ENCODE assay signal across 9 mouse cellular contexts in genomic region chr6:52162611-52163365, GRCm38 (mm10). TPM values are rescaled to one million over a fixed set of nuclear protein-coding genes. Genes with fewer than 3 reads are reported as not detected.
DNase-seq lines count a peak whose midpoint lies in the region; ATAC-seq and TF ChIP-seq lines count a peak whose summit lies in the region.
"Had no signal": no experiment of that assay in that cellular context is flagged by ENCODE, and none has a peak within 500 bp of the region (broad histone marks: within the 10 kb centered on the region; RNA-seq: fewer than 3 reads in every experiment).

No protein-coding gene starts in this region.

- TF ChIP-seq CTCF in hindbrain, postnatal 0 days (IDR thresholded peaks at IDR 0.05; ENCODE audit: low read depth), result no peak

- H3K36me3 ChIP-seq in lung, embryonic 15.5 days, result no peaks in the 10 kb centered on the region
- no peaks in the 10 kb centered on the region for H3K36me3 ChIP-seq in hindbrain, postnatal 0 days (ENCODE audit: insufficient read depth, low read length)
- H3K36me3 ChIP-seq in neural tube, embryonic 15.5 days, result no peaks in the 10 kb centered on the region

- peaks cover 15% of the 10 kb centered on the region; the same call in 1 of the 2 replicates for H3K4me1 ChIP-seq in lung, embryonic 15.5 days
- no peaks in the 10 kb centered on the region for H3K4me1 ChIP-seq in hindbrain, postnatal 0 days (ENCODE audit: insufficient read depth, low read length)
- peaks cover 90% of the 10 kb centered on the region for H3K4me1 ChIP-seq in neural tube, embryonic 15.5 days

- H3K9me3 ChIP-seq in lung, embryonic 15.5 days, result no peaks in the 10 kb centered on the region
- no peaks in the 10 kb centered on the region for H3K9me3 ChIP-seq in hindbrain, postnatal 0 days (ENCODE audit: low read length)
- no peaks in the 10 kb centered on the region for H3K9me3 ChIP-seq in neural tube, embryonic 15.5 days (replicated peaks)

- peak overlapping the region; percentile 64 for H3K9ac ChIP-seq in lung, embryonic 15.5 days
- peak overlapping the region; percentile 67 for H3K9ac ChIP-seq in hindbrain, postnatal 0 days (replicated peaks; ENCODE audit: low read length)
- H3K9ac ChIP-seq in neural tube, embryonic 15.5 days (replicated peaks), result peak overlapping the region; percentile 66

- H3K27me3 ChIP-seq in lung, embryonic 15.5 days, result peaks cover 64% of the 10 kb centered on the region
- H3K27me3 ChIP-seq in hindbrain, postnatal 0 days (ENCODE audit: insufficient read depth, low read length), result peaks cover 39% of the 10 kb centered on the region; the same call in 1 of the 2 replicates
- H3K27me3 ChIP-seq in neural tube, embryonic 15.5 days (replicated peaks), result no peaks in the 10 kb centered on the region

- H3K27ac ChIP-seq in lung, embryonic 15.5 days, result peak overlapping the region; percentile 98
- peak overlapping the region; percentile 89 for H3K27ac ChIP-seq in hindbrain, postnatal 0 days
- H3K27ac ChIP-seq in neural tube, embryonic 15.5 days (replicated peaks), result peak overlapping the region; percentile 91

- peak; percentile 37 for DNase-seq in adrenal gland, postnatal 14 days
- DNase-seq in adrenal gland, adult 8-10 months, result no peak
- no peak for DNase-seq in lung, postnatal 10 days
- peak; percentile 28 for DNase-seq in hindbrain, postnatal 0 days (ENCODE audit: low spot score)
- DNase-seq in cerebellum, adult 9-10 months, result no peak
- DNase-seq in urinary bladder, adult 2 months (ENCODE audit: low spot score), result no peak

- WGBS in lung, embryonic 15.5 days, result 10% methylated on average over 14 of the region's 14 CpGs
- 4% methylated on average over 14 of the region's 14 CpGs for WGBS in hindbrain, postnatal 0 days
- 10% methylated on average over 14 of the region's 14 CpGs for WGBS in neural tube, embryonic 15.5 days

- peak overlapping the region; percentile 90 for H3K4me2 ChIP-seq in lung, embryonic 15.5 days
- peak overlapping the region; percentile 93 for H3K4me2 ChIP-seq in hindbrain, postnatal 0 days (ENCODE audit: low read depth, low read length)
- H3K4me2 ChIP-seq in neural tube, embryonic 15.5 days, result peak overlapping the region; percentile 86

- ATAC-seq in lung, embryonic 15.5 days (ENCODE audit: borderline replicate concordance, extremely low read depth, low FRiP score, low TSS enrichment), result no peak
- no peak for ATAC-seq in hindbrain, postnatal 0 days
- ATAC-seq in neural tube, embryonic 15.5 days (ENCODE audit: low FRiP score), result no peak

- H3K4me3 ChIP-seq in lung, embryonic 15.5 days, result peak overlapping the region; percentile 52
- peak overlapping the region; percentile 46 for H3K4me3 ChIP-seq in hindbrain, postnatal 0 days (ENCODE audit: low read length)
- peak overlapping the region; percentile 45 for H3K4me3 ChIP-seq in neural tube, embryonic 15.5 days (replicated peaks)

RNA-seq across cellular contexts. Expression of gene Hoxa2, which starts 1.8 kb away (rescaled TPM):
- 3.3 and 3.8 TPM in 2 replicates for total RNA-seq in adrenal gland, postnatal 14 days (2021)
- total RNA-seq in adrenal gland, adult 8-10 months (2022), result 1 to 10 TPM in 3 of 4 experiments, under 1 TPM in 1; 0.80 to 3.4 (median 2.6) TPM
- 11.4 and 13.0 TPM in 2 replicates for polyA plus RNA-seq in lung, embryonic 15.5 days (2015; fragmentation: Nextera tagmentation; extraction: Ambion mirVana)
- 20.3 and 24.3 TPM in 2 replicates for total RNA-seq in hindbrain, postnatal 0 days (2014; rRNA removed)
- 16.3 and 16.5 TPM in 2 replicates for polyA plus RNA-seq in hindbrain, postnatal 0 days (2015; fragmentation: Nextera tagmentation; extraction: Ambion mirVana)
- 7.2 and 12.0 TPM in 2 replicates for polyA plus RNA-seq in neural tube, embryonic 15.5 days (2015; fragmentation: Nextera tagmentation; extraction: Ambion mirVana)
- 1.3 and 1.9 TPM in 2 replicates for polyA plus RNA-seq in urinary bladder, adult 2 months (2012; rRNA removed)
- total RNA-seq: common myeloid progenitor, adult 5-6 weeks had no signal

RNA-seq across cellular contexts. Expression of gene Hoxa1, which starts 4.7 kb away (rescaled TPM):
- total RNA-seq in adrenal gland, postnatal 14 days (2021), result 0.64 and 1.1 TPM in 2 replicates
- 1 to 10 TPM in 1 of 4 experiments, under 1 TPM in 3; 0.23 to 1.1 (median 0.83) TPM for total RNA-seq in adrenal gland, adult 8-10 months (2022)
- 1.3 and 1.4 TPM in 2 replicates for polyA plus RNA-seq in lung, embryonic 15.5 days (2015; fragmentation: Nextera tagmentation; extraction: Ambion mirVana)
- total RNA-seq in hindbrain, postnatal 0 days (2014; rRNA removed), result 1.1 and 3.7 TPM in 2 replicates
- polyA plus RNA-seq in hindbrain, postnatal 0 days (2015; fragmentation: Nextera tagmentation; extraction: Ambion mirVana), result 1.1 and 1.2 TPM in 2 replicates
- polyA plus RNA-seq in neural tube, embryonic 15.5 days (2015; fragmentation: Nextera tagmentation; extraction: Ambion mirVana), result 1.1 and 1.3 TPM in 2 replicates
- polyA plus RNA-seq in urinary bladder, adult 2 months (2012; rRNA removed), result 0.73 and 0.83 TPM in 2 replicates
- total RNA-seq: common myeloid progenitor, adult 5-6 weeks had no signal

RNA-seq across cellular contexts. Expression of gene 5730596B20Rik, which starts 14.5 kb away (rescaled TPM):
- total RNA-seq in adrenal gland, postnatal 14 days (2021), result 0.45 and 0.63 TPM in 2 replicates
- under 1 TPM; 0.17 to 0.77 (median 0.42) TPM for total RNA-seq in adrenal gland, adult 8-10 months (2022)
- 2.1 and 2.3 TPM in 2 replicates for polyA plus RNA-seq in lung, embryonic 15.5 days (2015; fragmentation: Nextera tagmentation; extraction: Ambion mirVana)
- total RNA-seq in hindbrain, postnatal 0 days (2014; rRNA removed), result 1.1 and 1.2 TPM in 2 replicates
- polyA plus RNA-seq in hindbrain, postnatal 0 days (2015; fragmentation: Nextera tagmentation; extraction: Ambion mirVana), result 1.3 and 1.5 TPM in 2 replicates
- polyA plus RNA-seq in neural tube, embryonic 15.5 days (2015; fragmentation: Nextera tagmentation; extraction: Ambion mirVana), result 1.4 and 3.0 TPM in 2 replicates
- 0.04 and 0.07 TPM in 2 replicates for polyA plus RNA-seq in urinary bladder, adult 2 months (2012; rRNA removed)
- total RNA-seq: common myeloid progenitor, adult 5-6 weeks had no signal

RNA-seq across cellular contexts. Expression of gene Hoxa4, which starts 28.8 kb away (rescaled TPM):
- 6.4 and 7.3 TPM in 2 replicates for total RNA-seq in adrenal gland, postnatal 14 days (2021)
- 1 to 10 TPM; 1.9 to 3.3 (median 2.7) TPM for total RNA-seq in adrenal gland, adult 8-10 months (2022)
- 4.1 and 4.2 TPM in 2 replicates for polyA plus RNA-seq in lung, embryonic 15.5 days (2015; fragmentation: Nextera tagmentation; extraction: Ambion mirVana)
- 4.8 and 7.3 TPM in 2 replicates for total RNA-seq in hindbrain, postnatal 0 days (2014; rRNA removed)
- 10.5 and 12.0 TPM in 2 replicates for polyA plus RNA-seq in hindbrain, postnatal 0 days (2015; fragmentation: Nextera tagmentation; extraction: Ambion mirVana)
- polyA plus RNA-seq in neural tube, embryonic 15.5 days (2015; fragmentation: Nextera tagmentation; extraction: Ambion mirVana), result 2.3 and 5.7 TPM in 2 replicates
- polyA plus RNA-seq in urinary bladder, adult 2 months (2012; rRNA removed), result 0.61 and 0.62 TPM in 2 replicates

RNA-seq across cellular contexts. Expression of gene Hoxa5, which starts 41.6 kb away (rescaled TPM):
- total RNA-seq in adrenal gland, postnatal 14 days (2021), result 25.8 and 26.3 TPM in 2 replicates
- total RNA-seq in adrenal gland, adult 8-10 months (2022), result 10 to 100 TPM; 10.8 to 15.6 (median 13.3) TPM
- 48.2 and 48.7 TPM in 2 replicates for polyA plus RNA-seq in lung, embryonic 15.5 days (2015; fragmentation: Nextera tagmentation; extraction: Ambion mirVana)
- total RNA-seq in hindbrain, postnatal 0 days (2014; rRNA removed), result 99.2 and 108 TPM in 2 replicates
- 81.7 and 89.4 TPM in 2 replicates for polyA plus RNA-seq in hindbrain, postnatal 0 days (2015; fragmentation: Nextera tagmentation; extraction: Ambion mirVana)
- 26.8 and 73.9 TPM in 2 replicates for polyA plus RNA-seq in neural tube, embryonic 15.5 days (2015; fragmentation: Nextera tagmentation; extraction: Ambion mirVana)
- 6.1 and 7.2 TPM in 2 replicates for polyA plus RNA-seq in urinary bladder, adult 2 months (2012; rRNA removed)

Comparison
In these comparisons a context has a peak if more than half of its experiments do, and no peak if none do; other contexts are left out.
1. DNase-seq: peak in adrenal gland, postnatal 14 days (single experiment) and hindbrain, postnatal 0 days (single experiment); none in adrenal gland, adult 8-10 months (single experiment), lung, postnatal 10 days (single experiment), cerebellum, adult 9-10 months (single experiment) and urinary bladder, adult 2 months (single experiment).
2. Peak in every context shown above with its lines, with median percentiles within 50 percentile points of each other: H3K27ac ChIP-seq, H3K4me2 ChIP-seq, H3K4me3 ChIP-seq and H3K9ac ChIP-seq.